Mouse (Mus musculus): ENCODE measurements around the gene Cct8. TPM values are rescaled to one million over a fixed set of nuclear protein-coding genes. Genes with fewer than 3 reads are reported as not detected.
A peak's percentile ranks its signal among the peaks of the same experiment; 100 is the strongest.
"Not testable (repeated sequence)": the region's sequence is repeated elsewhere in the genome, so short reads cannot be mapped to it uniquely, and the experiment has no call there.

Cct8 gene
- polyA plus RNA-seq, 1 experiment, result 4.6 TPM

- no peaks in the 10 kb centered on the region for H3K4me1 ChIP-seq (ENCODE audit: control insufficient read depth, insufficient read depth, insufficient read length, low read length)
- WGBS, result 84% methylated on average over 6 of the region's 6 CpGs
- no peaks in the 10 kb centered on the region for H3K27me3 ChIP-seq (ENCODE audit: control insufficient read depth, insufficient read depth, low read length)
- no peak overlapping the region for H3K27ac ChIP-seq (ENCODE audit: insufficient read depth, low read depth, low read length)
- no peaks in the 10 kb centered on the region for H3K36me3 ChIP-seq (ENCODE audit: control insufficient read depth, insufficient read depth, low read length)
- TF ChIP-seq POLR2A (IDR thresholded peaks at IDR 0.05; ENCODE audit: low read depth, low read length) (no peak), CTCF (IDR thresholded peaks at IDR 0.05; ENCODE audit: extremely low read depth, insufficient read length, insufficient replicate concordance, low read depth, low read length) (no peak)
- no peak overlapping the region for H3K4me3 ChIP-seq (ENCODE audit: low read depth, low read length)
Observed at GRCm38 (mm10) chr16:87499556-87499955, 3.9 kb upstream of the Cct8 start.

GRCm38 (mm10) chr16:87497171-87497570, 1.5 kb upstream of the Cct8 start:
- Histone ChIP-seq H3K36me3 (ENCODE audit: control insufficient read depth, insufficient read depth, low read length) (peaks cover 6% of the 10 kb centered on the region), H3K4me3 (ENCODE audit: low read depth, low read length) (no peak overlapping the region), H3K4me1 (ENCODE audit: control insufficient read depth, insufficient read depth, insufficient read length, low read length) (no peaks in the 10 kb centered on the region; the same call in 1 of the 2 replicates), H3K27me3 (ENCODE audit: control insufficient read depth, insufficient read depth, low read length) (no peaks in the 10 kb centered on the region), H3K27ac (ENCODE audit: insufficient read depth, low read depth, low read length) (no peak overlapping the region)
- WGBS, result 88% methylated on average over 6 of the region's 6 CpGs
- no peak for TF ChIP-seq POLR2A (IDR thresholded peaks at IDR 0.05; ENCODE audit: low read depth, low read length)
- TF ChIP-seq CTCF (IDR thresholded peaks at IDR 0.05; ENCODE audit: extremely low read depth, insufficient read length, insufficient replicate concordance, low read depth, low read length), result no peak

- Histone ChIP-seq H3K4me3 (ENCODE audit: low read depth, low read length) (no peak overlapping the region), H3K36me3 (ENCODE audit: control insufficient read depth, insufficient read depth, low read length) (peaks cover 8% of the 10 kb centered on the region), H3K27ac (ENCODE audit: insufficient read depth, low read depth, low read length) (no peak overlapping the region), H3K27me3 (ENCODE audit: control insufficient read depth, insufficient read depth, low read length) (no peaks in the 10 kb centered on the region), H3K4me1 (ENCODE audit: control insufficient read depth, insufficient read depth, insufficient read length, low read length) (no peaks in the 10 kb centered on the region; the same call in 1 of the 2 replicates)
- 64% methylated on average over 2 of the region's 2 CpGs for WGBS
- TF ChIP-seq CTCF (IDR thresholded peaks at IDR 0.05; ENCODE audit: extremely low read depth, insufficient read length, insufficient replicate concordance, low read depth, low read length) (no peak), POLR2A (IDR thresholded peaks at IDR 0.05; ENCODE audit: low read depth, low read length) (no peak)
Observed at GRCm38 (mm10) chr16:87496728-87497127, 1.1 kb upstream of the Cct8 start.

- peak overlapping the region; percentile 90 for H3K4me3 ChIP-seq (ENCODE audit: low read depth, low read length)
- TF ChIP-seq POLR2A (IDR thresholded peaks at IDR 0.05; ENCODE audit: low read depth, low read length) (no peak), CTCF (IDR thresholded peaks at IDR 0.05; ENCODE audit: extremely low read depth, insufficient read length, insufficient replicate concordance, low read depth, low read length) (no peak)
- peaks cover 19% of the 10 kb centered on the region for H3K36me3 ChIP-seq (ENCODE audit: control insufficient read depth, insufficient read depth, low read length)
- WGBS, result under 1% methylated on average over 39 of the region's 39 CpGs
- H3K27me3 ChIP-seq (ENCODE audit: control insufficient read depth, insufficient read depth, low read length), result no peaks in the 10 kb centered on the region
- H3K4me1 ChIP-seq (ENCODE audit: control insufficient read depth, insufficient read depth, insufficient read length, low read length), result no peaks in the 10 kb centered on the region; the same call in 1 of the 2 replicates
- peak overlapping the region; percentile 51; the same call in 1 of the 2 replicates for H3K27ac ChIP-seq (ENCODE audit: insufficient read depth, low read depth, low read length)
Observed at GRCm38 (mm10) chr16:87494955-87495655, 568 bp downstream of the Cct8 start.

- H3K36me3 ChIP-seq (ENCODE audit: control insufficient read depth, insufficient read depth, low read length), result peaks cover 39% of the 10 kb centered on the region
- H3K27ac ChIP-seq (ENCODE audit: insufficient read depth, low read depth, low read length); H3K4me3 ChIP-seq (ENCODE audit: low read depth, low read length); H3K27me3 ChIP-seq (ENCODE audit: control insufficient read depth, insufficient read depth, low read length); H3K4me1 ChIP-seq (ENCODE audit: control insufficient read depth, insufficient read depth, insufficient read length, low read length): not testable (repeated sequence)
- WGBS, result 92% methylated on average over 12 of the region's 12 CpGs
Observed at GRCm38 (mm10) chr16:87492191-87492792, 3.4 kb downstream of the Cct8 start.

GRCm38 (mm10) chr16:87488605-87489004, 7.1 kb downstream of the Cct8 start:
- Histone ChIP-seq H3K36me3 (ENCODE audit: control insufficient read depth, insufficient read depth, low read length) (peaks cover 70% of the 10 kb centered on the region), H3K27me3 (ENCODE audit: control insufficient read depth, insufficient read depth, low read length) (no peaks in the 10 kb centered on the region), H3K4me3 (ENCODE audit: low read depth, low read length) (no peak overlapping the region), H3K4me1 (ENCODE audit: control insufficient read depth, insufficient read depth, insufficient read length, low read length) (no peaks in the 10 kb centered on the region), H3K27ac (ENCODE audit: insufficient read depth, low read depth, low read length) (no peak overlapping the region)
- 72% methylated on average over 2 of the region's 2 CpGs for WGBS
- TF ChIP-seq CTCF (IDR thresholded peaks at IDR 0.05; ENCODE audit: extremely low read depth, insufficient read length, insufficient replicate concordance, low read depth, low read length) (no peak), POLR2A (IDR thresholded peaks at IDR 0.05; ENCODE audit: low read depth, low read length) (no peak)

- no peak overlapping the region for H3K27ac ChIP-seq (ENCODE audit: insufficient read depth, low read depth, low read length)
- WGBS, result 91% methylated on average over 5 of the region's 5 CpGs
- H3K4me3 ChIP-seq (ENCODE audit: low read depth, low read length), result no peak overlapping the region
- TF ChIP-seq CTCF (IDR thresholded peaks at IDR 0.05; ENCODE audit: extremely low read depth, insufficient read length, insufficient replicate concordance, low read depth, low read length), result no peak
- TF ChIP-seq POLR2A (IDR thresholded peaks at IDR 0.05; ENCODE audit: low read depth, low read length), result no peak
- no peaks in the 10 kb centered on the region for H3K27me3 ChIP-seq (ENCODE audit: control insufficient read depth, insufficient read depth, low read length)
- peaks cover 75% of the 10 kb centered on the region for H3K36me3 ChIP-seq (ENCODE audit: control insufficient read depth, insufficient read depth, low read length)
- no peaks in the 10 kb centered on the region for H3K4me1 ChIP-seq (ENCODE audit: control insufficient read depth, insufficient read depth, insufficient read length, low read length)
Observed at GRCm38 (mm10) chr16:87486739-87487138, 8.9 kb downstream of the Cct8 start.
